ENCODE assay signal across 8 mouse cellular contexts in the genomic region with DNA sequence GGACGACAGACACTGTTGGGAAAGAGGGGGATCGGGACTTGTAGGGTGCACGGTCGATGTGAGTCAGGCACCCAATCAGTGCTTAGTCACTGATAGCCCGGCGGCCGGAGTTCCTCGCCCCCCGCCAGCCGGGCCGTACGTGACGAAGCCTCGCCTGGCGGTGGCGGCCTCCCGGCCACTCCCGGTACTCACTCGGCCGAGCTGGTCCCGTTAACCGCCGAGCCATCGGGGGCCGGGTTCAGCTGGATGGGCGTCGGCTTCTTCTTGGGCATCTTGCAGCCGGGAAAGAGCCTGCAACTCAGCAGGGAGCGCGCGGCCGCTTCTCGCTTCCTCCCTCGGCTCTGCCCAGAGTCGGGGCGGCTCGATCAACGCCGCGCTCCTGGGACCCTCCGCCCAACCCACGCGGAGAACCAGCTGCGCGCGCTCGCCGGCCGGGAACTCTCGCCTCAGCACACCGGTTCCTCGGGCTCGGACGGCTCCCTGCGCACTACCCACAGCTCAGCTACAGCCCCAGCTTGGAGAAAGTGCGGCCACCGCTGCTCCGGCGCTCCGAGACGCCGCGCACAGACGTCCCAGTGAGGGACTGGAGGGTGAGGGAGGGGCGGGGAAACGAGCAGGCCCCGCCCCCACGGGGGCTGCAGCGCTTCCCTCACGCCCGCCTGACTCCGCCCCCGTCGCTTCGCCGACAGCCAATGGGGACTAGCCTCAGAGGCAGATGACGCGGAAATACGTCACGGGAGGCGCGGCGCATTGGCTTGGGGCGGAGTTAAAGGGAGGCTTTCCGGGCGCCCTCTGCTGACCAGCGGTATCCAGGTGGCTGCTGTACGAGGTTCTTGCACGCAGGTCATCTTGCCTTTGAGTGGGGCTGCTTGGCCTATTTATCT. TPM values are rescaled to one million over a fixed set of nuclear protein-coding genes. Genes with fewer than 3 reads are reported as not detected.
DNase-seq lines count a peak whose midpoint lies in the region; ATAC-seq lines count a peak whose summit lies in the region.

Gene Map2k1, minus strand, starts transcription at position 611 of the 884 bp plus-strand sequence.

- H3K4me3 ChIP-seq in lung, embryonic 16.5 days (ENCODE audit: low read length), result peak within 1 kb of the TSS; percentile 99

- no peaks in the 10 kb centered on the region for H3K27me3 ChIP-seq in lung, embryonic 16.5 days (ENCODE audit: control insufficient read depth, insufficient read depth, low read depth, low read length)

- DNase-seq in MEL-GATA-1-ER (ENCODE audit: extremely low read depth, low read depth), result peak; percentile 78
- peak; percentile 100 for DNase-seq in cerebellum, adult 8-10 months
- peak; percentile 99 for DNase-seq in forelimb bud, embryonic 11.5 days (ENCODE audit: low read depth, low spot score)
- peak; percentile 98 for DNase-seq in layer of hippocampus, adult 9-10 months (ENCODE audit: low spot score)
- DNase-seq in ovary, postnatal 10 days (ENCODE audit: low spot score), result peak; percentile 99
- peak; percentile 99 to 100 for DNase-seq in thymus, postnatal 10 days (ENCODE audit: low spot score in 2 of 2)

- WGBS in lung, embryonic 16.5 days, result under 1% methylated on average over 89 of the region's 89 CpGs

- H3K4me2 ChIP-seq in lung, embryonic 16.5 days (ENCODE audit: low read depth, low read length), result peak within 1 kb of the TSS; percentile 90

- H3K27ac ChIP-seq in lung, embryonic 16.5 days (ENCODE audit: low read length), result peak within 1 kb of the TSS; percentile 92

- peak; percentile 95 to 97 for ATAC-seq in hematopoietic stem cell, adult 5-6 weeks (replicated peaks in 1 of 2; ENCODE audit: insufficient read depth in 1 of 2, low FRiP score in 2 of 2, low TSS enrichment in 1 of 2, low read depth in 1 of 2, poor library complexity in 2 of 2, severe bottlenecking in 2 of 2)
- ATAC-seq in lung, embryonic 16.5 days (ENCODE audit: low read depth), result peak; percentile 99

- peak within 1 kb of the TSS; percentile 92 for H3K9ac ChIP-seq in lung, embryonic 16.5 days (ENCODE audit: low read length)

- H3K4me1 ChIP-seq in lung, embryonic 16.5 days (replicated peaks; ENCODE audit: control insufficient read depth, insufficient read depth, low read length), result peaks cover 13% of the 10 kb centered on the region

- H3K36me3 ChIP-seq in lung, embryonic 16.5 days (ENCODE audit: control insufficient read depth, insufficient read depth, low read length), result no peaks in the 10 kb centered on the region

- H3K9me3 ChIP-seq in lung, embryonic 16.5 days (ENCODE audit: control insufficient read depth, low read length), result no peaks in the 10 kb centered on the region

RNA-seq across cellular contexts. Expression of gene Map2k1, which starts in this region (rescaled TPM):
- 47.4 and 50.0 TPM in 2 replicates for total RNA-seq in hematopoietic stem cell, adult 5-6 weeks (2017)
- 66.5 and 66.7 TPM in 2 replicates for polyA plus RNA-seq in lung, embryonic 16.5 days (2015; fragmentation: Nextera tagmentation; extraction: Ambion mirVana)

Comparison
In these comparisons a context has a peak if more than half of its experiments do, and no peak if none do; other contexts are left out.
1. Peak in every context shown above with its lines: DNase-seq, ATAC-seq, H3K4me3 ChIP-seq and H3K27ac ChIP-seq.